Mouse (Mus musculus): ENCODE results near the gene Insyn1. TPM values are rescaled to one million over a fixed set of nuclear protein-coding genes. Genes with fewer than 3 reads are reported as not detected.
A peak's percentile ranks its signal among the peaks of the same experiment; 100 is the strongest.

The Insyn1 gene
- polyA plus RNA-seq, 1 experiment: not detected

DNA sequence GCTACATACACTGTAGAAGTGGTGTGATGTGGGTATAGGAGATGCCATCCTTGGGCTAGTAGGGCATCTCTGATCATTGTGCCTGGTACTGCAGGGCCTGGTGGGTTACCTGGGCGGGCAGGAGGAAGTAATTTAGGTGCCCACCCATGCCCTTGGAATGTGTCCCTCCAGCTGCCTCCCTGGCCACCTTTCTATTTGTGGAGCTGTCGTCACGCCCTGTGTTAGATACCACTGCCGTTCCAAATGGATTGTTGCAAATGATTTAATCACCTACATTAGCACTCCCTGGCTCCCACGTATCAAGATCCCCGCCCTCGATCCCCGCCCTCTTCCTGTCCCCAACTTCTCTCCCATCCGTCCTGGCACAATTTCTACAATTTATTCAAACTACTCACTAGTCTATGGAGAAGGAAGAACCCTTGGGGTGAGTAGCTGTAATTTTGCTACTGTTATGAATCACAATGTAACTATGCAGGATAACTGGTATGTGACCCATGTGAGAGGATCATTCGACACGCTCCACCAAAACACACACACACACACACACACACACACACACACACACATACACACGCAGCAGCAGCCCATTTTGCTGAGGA lies 40.3 kb upstream of the Insyn1 start:
- Histone ChIP-seq H3K4me1 (ENCODE audit: control insufficient read depth, insufficient read depth, low read length) (peaks cover 30% of the 10 kb centered on the region), H3K4me3 (ENCODE audit: insufficient read depth, low read depth, low read length) (no peak overlapping the region), H3K27ac (ENCODE audit: insufficient read depth, low read depth, low read length) (no peak overlapping the region; the same call in 1 of the 2 replicates)
- WGBS: 73% methylated on average over 12 of the region's 12 CpGs
- TF ChIP-seq POLR2A (IDR thresholded peaks at IDR 0.05; ENCODE audit: insufficient read depth, low read depth, low read length) (no peak), CTCF (IDR thresholded peaks at IDR 0.05; ENCODE audit: insufficient read depth, low read depth, low read length) (no peak)

DNA sequence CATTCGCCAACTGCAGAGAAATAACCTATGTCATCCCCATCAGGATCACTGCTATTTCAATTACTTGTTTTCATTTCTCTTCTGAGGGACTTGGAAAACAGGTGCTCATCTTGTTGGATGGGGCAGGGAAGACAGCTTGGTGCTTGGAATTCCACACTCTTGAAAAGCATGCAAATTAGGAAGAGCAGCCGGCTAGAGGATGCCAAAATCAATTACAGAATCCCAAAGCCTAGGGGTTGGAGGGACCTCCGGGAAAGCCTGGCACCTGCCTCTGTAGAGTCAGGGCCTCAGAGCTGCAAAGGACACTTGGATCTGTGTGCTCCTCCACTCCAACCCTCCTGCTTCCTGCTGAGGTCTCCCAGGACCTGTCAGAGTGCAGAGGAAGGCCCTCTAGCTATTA lies 38.9 kb upstream of the Insyn1 start:
- WGBS: 53% methylated on average over 3 of the region's 3 CpGs
- TF ChIP-seq CTCF (IDR thresholded peaks at IDR 0.05; ENCODE audit: insufficient read depth, low read depth, low read length) (no peak), POLR2A (IDR thresholded peaks at IDR 0.05; ENCODE audit: insufficient read depth, low read depth, low read length) (no peak)
- Histone ChIP-seq H3K4me1 (ENCODE audit: control insufficient read depth, insufficient read depth, low read length) (peaks cover 29% of the 10 kb centered on the region), H3K27ac (ENCODE audit: insufficient read depth, low read depth, low read length) (no peak overlapping the region), H3K4me3 (ENCODE audit: insufficient read depth, low read depth, low read length) (no peak overlapping the region)

DNA sequence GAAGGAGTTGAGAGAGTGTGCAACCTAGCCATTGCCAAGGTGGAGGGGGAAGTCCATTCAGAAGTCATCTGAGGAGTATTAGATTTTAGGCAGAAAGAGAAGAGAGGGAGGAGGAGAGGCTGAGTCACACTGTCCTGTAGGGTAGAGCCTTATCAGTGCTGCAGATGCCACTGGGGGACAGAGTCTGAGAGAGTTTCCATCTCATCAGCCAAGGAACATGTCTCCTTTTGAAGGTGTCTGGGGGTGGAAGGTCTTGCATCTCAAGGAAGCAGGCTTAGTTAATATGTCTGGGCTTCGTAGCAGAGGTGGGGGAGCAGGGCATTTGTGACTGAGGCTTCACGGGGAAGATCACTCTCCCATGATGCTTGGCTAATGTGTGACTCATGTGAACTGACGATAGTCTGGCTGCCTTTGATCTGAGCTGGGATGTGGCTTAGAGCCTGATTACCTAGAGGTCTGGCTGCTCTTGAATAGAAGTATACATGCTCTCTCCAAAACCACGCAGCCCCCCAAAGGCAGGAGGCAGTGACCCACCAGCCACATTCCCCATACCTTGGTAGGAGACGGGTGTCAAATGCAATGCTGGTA lies 34.5 kb upstream of the Insyn1 start:
- H3K4me1 ChIP-seq (ENCODE audit: control insufficient read depth, insufficient read depth, low read length): peaks cover 42% of the 10 kb centered on the region
- 51% methylated on average over 5 of the region's 5 CpGs for WGBS
- TF ChIP-seq POLR2A (IDR thresholded peaks at IDR 0.05; ENCODE audit: insufficient read depth, low read depth, low read length) (no peak), CTCF (IDR thresholded peaks at IDR 0.05; ENCODE audit: insufficient read depth, low read depth, low read length) (no peak)
- no peak overlapping the region; the same call in 1 of the 2 replicates for H3K27ac ChIP-seq (ENCODE audit: insufficient read depth, low read depth, low read length)
- H3K4me3 ChIP-seq (ENCODE audit: insufficient read depth, low read depth, low read length): no peak overlapping the region

DNA sequence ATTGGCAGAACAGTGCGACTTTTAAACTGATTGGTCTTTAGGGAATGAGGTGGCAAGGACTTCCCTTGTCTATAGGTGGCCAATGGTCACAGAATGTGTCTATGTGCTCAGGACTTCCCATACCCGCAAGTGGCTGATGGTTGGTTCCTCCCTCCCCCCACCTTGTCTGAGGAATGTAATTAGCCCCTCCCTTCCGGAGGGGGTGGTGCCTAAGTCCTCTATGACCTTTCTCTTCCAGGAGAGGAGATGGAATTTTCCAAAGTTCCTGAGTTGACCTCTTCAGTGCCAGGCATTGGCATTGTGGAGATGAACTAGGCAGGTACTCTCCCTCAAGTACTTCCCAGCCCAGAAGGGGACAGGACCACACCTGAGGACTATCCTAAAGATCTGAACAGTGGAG lies 33.5 kb upstream of the Insyn1 start:
- Histone ChIP-seq H3K27ac (ENCODE audit: insufficient read depth, low read depth, low read length) (no peak overlapping the region), H3K4me3 (ENCODE audit: insufficient read depth, low read depth, low read length) (no peak overlapping the region), H3K4me1 (ENCODE audit: control insufficient read depth, insufficient read depth, low read length) (peaks cover 44% of the 10 kb centered on the region)
- TF ChIP-seq CTCF (IDR thresholded peaks at IDR 0.05; ENCODE audit: insufficient read depth, low read depth, low read length) (no peak), POLR2A (IDR thresholded peaks at IDR 0.05; ENCODE audit: insufficient read depth, low read depth, low read length) (no peak)
- 53% methylated on average over 3 of the region's 3 CpGs for WGBS

DNA sequence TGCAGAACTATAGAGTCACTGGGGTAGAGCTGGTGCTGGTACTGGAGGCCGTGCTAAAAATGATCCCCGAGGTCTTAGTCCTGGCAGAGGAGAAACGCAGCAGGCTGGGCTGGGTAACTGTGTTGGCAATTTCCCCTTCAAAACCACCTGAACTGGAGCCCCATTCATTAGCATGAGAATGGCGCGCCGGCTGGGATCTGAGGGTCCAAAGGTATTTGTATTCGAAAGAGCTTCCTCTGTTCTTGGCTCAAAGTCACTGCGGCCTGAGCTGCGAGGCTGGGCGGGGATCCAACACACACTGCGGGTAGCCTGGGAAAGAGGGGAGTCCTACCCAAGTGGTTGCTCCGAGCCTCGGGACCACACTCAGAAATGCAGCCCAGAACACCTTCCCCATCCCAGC lies 32.6 kb upstream of the Insyn1 start:
- TF ChIP-seq CTCF (IDR thresholded peaks at IDR 0.05; ENCODE audit: insufficient read depth, low read depth, low read length): no peak
- no peak for TF ChIP-seq POLR2A (IDR thresholded peaks at IDR 0.05; ENCODE audit: insufficient read depth, low read depth, low read length)
- no peak overlapping the region for H3K4me3 ChIP-seq (ENCODE audit: insufficient read depth, low read depth, low read length)
- WGBS: 46% methylated on average over 13 of the region's 13 CpGs
- H3K27ac ChIP-seq (ENCODE audit: insufficient read depth, low read depth, low read length): no peak overlapping the region
- peaks cover 44% of the 10 kb centered on the region for H3K4me1 ChIP-seq (ENCODE audit: control insufficient read depth, insufficient read depth, low read length)

DNA sequence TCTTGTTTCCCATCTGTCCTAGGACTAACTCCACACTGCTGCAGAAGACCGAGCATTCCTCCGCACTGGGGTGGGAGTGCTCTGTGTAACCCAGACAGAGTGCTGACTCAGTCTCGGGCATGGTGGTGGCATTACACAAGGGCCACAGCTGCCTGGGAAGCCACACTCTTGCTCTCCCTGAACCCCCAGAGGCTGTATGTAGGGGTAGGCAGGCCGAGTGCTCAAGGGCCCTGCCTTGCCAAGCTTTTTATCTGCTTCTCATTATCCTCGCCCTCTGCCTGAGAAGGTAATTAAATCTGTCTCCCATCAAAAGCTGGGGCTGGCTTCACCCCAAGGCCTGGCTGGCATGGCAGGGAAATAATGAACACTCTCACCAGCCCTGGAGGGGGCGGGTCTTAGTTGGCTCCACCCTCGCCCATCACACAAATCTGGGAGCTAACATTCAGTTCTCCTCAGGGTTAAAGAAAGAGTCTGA lies 30.9 kb upstream of the Insyn1 start:
- H3K4me1 ChIP-seq (ENCODE audit: control insufficient read depth, insufficient read depth, low read length): peaks cover 44% of the 10 kb centered on the region
- no peak overlapping the region for H3K4me3 ChIP-seq (ENCODE audit: insufficient read depth, low read depth, low read length)
- WGBS: 12% methylated on average over 7 of the region's 7 CpGs
- no peak for TF ChIP-seq CTCF (IDR thresholded peaks at IDR 0.05; ENCODE audit: insufficient read depth, low read depth, low read length)
- TF ChIP-seq POLR2A (IDR thresholded peaks at IDR 0.05; ENCODE audit: insufficient read depth, low read depth, low read length): no peak
- H3K27ac ChIP-seq (ENCODE audit: insufficient read depth, low read depth, low read length): peak overlapping the region; percentile 55

DNA sequence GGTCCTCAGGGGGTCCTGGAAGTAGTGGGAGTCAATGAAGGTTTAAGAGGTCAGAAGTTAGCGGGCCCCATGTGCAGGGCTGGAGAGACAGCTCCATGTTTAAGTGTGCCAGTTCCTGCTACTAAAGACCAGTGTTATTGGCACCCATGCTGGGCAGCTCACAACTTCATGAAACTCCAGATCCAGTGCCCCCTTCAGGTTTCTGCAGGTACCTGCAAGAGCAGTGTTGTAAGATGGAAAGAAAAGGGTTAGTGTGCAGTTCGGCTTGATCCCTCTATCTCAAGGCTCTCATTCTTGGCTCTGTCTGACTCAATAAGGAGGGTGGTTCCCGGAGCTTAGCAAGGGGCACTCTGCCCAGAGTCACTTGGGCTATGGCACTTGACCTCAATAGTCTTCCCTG lies 30.1 kb upstream of the Insyn1 start:
- TF ChIP-seq CTCF (IDR thresholded peaks at IDR 0.05; ENCODE audit: insufficient read depth, low read depth, low read length) (no peak), POLR2A (IDR thresholded peaks at IDR 0.05; ENCODE audit: insufficient read depth, low read depth, low read length) (no peak)
- WGBS: 66% methylated on average over 3 of the region's 3 CpGs
- H3K4me1 ChIP-seq (ENCODE audit: control insufficient read depth, insufficient read depth, low read length): peaks cover 44% of the 10 kb centered on the region
- H3K27ac ChIP-seq (ENCODE audit: insufficient read depth, low read depth, low read length): peak overlapping the region; percentile 55
- H3K4me3 ChIP-seq (ENCODE audit: insufficient read depth, low read depth, low read length): no peak overlapping the region

DNA sequence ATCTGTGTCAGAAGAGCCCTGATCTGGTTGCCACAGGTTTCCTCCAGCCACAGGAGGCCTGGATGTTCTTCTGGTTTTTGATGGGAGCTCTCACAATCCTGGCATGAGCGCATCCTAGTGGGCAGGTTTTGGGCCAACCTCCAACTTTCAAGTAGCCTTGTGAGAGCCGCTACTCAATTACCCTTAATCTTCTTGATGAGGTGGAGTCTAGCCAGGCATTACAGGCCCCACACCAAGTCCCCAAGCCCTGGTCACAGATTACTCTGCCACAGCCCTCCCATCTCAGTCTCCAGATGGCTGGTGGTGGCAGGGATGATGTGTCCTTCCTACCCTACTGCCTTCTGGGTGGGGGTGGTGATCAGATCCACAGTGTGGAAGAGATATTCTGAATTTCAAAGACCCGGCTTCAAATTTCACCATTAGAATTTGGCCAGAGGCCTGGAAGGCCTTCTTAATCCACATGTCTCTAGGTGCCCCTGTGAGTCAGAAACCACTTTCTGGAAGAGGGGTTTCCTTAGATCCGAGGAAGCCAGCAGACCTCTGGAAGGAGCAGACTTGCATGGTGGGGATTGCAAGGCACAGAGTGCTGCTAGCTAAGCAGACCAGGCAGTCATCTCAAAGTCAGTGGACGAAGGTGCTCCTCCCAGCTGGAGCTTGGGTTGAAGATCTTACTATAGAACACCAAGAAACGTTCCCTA lies 29.4 kb upstream of the Insyn1 start:
- WGBS: 74% methylated on average over 6 of the region's 6 CpGs
- Histone ChIP-seq H3K27ac (ENCODE audit: insufficient read depth, low read depth, low read length) (no peak overlapping the region), H3K4me1 (ENCODE audit: control insufficient read depth, insufficient read depth, low read length) (peaks cover 41% of the 10 kb centered on the region), H3K4me3 (ENCODE audit: insufficient read depth, low read depth, low read length) (no peak overlapping the region)
- TF ChIP-seq CTCF (IDR thresholded peaks at IDR 0.05; ENCODE audit: insufficient read depth, low read depth, low read length) (no peak), POLR2A (IDR thresholded peaks at IDR 0.05; ENCODE audit: insufficient read depth, low read depth, low read length) (no peak)

Data from olfactory bulb, adult 2 months (tissue).